Mouse (Mus musculus): Measurements from ENCODE around the gene Slc38a3. TPM values are rescaled to one million over a fixed set of nuclear protein-coding genes. Genes with fewer than 3 reads are reported as not detected.

The Slc38a3 gene
- total and polyA plus RNA-seq, 2 experiments from 2014 or later: 37.6 to 94.5 TPM

- peak; percentile 1; the same call in 1 of the 2 replicates for ATAC-seq (ENCODE audit: low FRiP score)
- H3K9me3 ChIP-seq (ENCODE audit: low read length): no peaks in the 10 kb centered on the region
- H3K4me3 ChIP-seq (ENCODE audit: low read depth, low read length): peak overlapping the region; percentile 80
- H3K9ac ChIP-seq (replicated peaks; ENCODE audit: low read length, poor library complexity, severe bottlenecking): peak overlapping the region; percentile 87
- no peak for TF ChIP-seq CTCF (IDR thresholded peaks at IDR 0.05)
- no peaks in the 10 kb centered on the region for H3K36me3 ChIP-seq (ENCODE audit: insufficient read depth, low read length)
- peak overlapping the region; percentile 98 for H3K4me2 ChIP-seq (ENCODE audit: low read depth, low read length, poor library complexity, severe bottlenecking)
- peaks cover 33% of the 10 kb centered on the region for H3K4me1 ChIP-seq (ENCODE audit: insufficient read depth, low read length)
- under 1% methylated on average over 35 of the region's 35 CpGs for WGBS
- peak overlapping the region; percentile 95 for H3K27ac ChIP-seq (ENCODE audit: low read depth, low read length)
- DNase-seq (ENCODE audit: low spot score): no peak
- H3K27me3 ChIP-seq (ENCODE audit: insufficient read depth, low read length): no peaks in the 10 kb centered on the region
These were observed 34.7 kb downstream of the Slc38a3 start for GRCm38 (mm10) chr9:107634406-107635278.

GRCm38 (mm10) chr9:107633661-107634405 is 35.5 kb downstream of the Slc38a3 start:
- WGBS: under 1% methylated on average over 15 of the region's 15 CpGs
- Histone ChIP-seq H3K27ac (ENCODE audit: low read depth, low read length) (peak overlapping the region; percentile 95), H3K9ac (replicated peaks; ENCODE audit: low read length, poor library complexity, severe bottlenecking) (peak overlapping the region; percentile 87), H3K36me3 (ENCODE audit: insufficient read depth, low read length) (no peaks in the 10 kb centered on the region), H3K4me3 (ENCODE audit: low read depth, low read length) (peak overlapping the region; percentile 80), H3K9me3 (ENCODE audit: low read length) (no peaks in the 10 kb centered on the region), H3K27me3 (ENCODE audit: insufficient read depth, low read length) (no peaks in the 10 kb centered on the region), H3K4me1 (ENCODE audit: insufficient read depth, low read length) (peaks cover 38% of the 10 kb centered on the region), H3K4me2 (ENCODE audit: low read depth, low read length, poor library complexity, severe bottlenecking) (peak overlapping the region; percentile 98)
- DNase-seq (ENCODE audit: low spot score) (no peak), ATAC-seq (ENCODE audit: low FRiP score) (no peak)
- TF ChIP-seq CTCF (IDR thresholded peaks at IDR 0.05): no peak

- no peaks in the 10 kb centered on the region for H3K36me3 ChIP-seq (ENCODE audit: insufficient read depth, low read length)
- peak overlapping the region; percentile 80 for H3K4me3 ChIP-seq (ENCODE audit: low read depth, low read length)
- peak; percentile 70 for DNase-seq (ENCODE audit: low spot score)
- no peaks in the 10 kb centered on the region for H3K9me3 ChIP-seq (ENCODE audit: low read length)
- H3K4me2 ChIP-seq (ENCODE audit: low read depth, low read length, poor library complexity, severe bottlenecking): peak overlapping the region; percentile 98
- peak overlapping the region; percentile 95 for H3K27ac ChIP-seq (ENCODE audit: low read depth, low read length)
- H3K9ac ChIP-seq (replicated peaks; ENCODE audit: low read length, poor library complexity, severe bottlenecking): peak overlapping the region; percentile 87
- peak; percentile 18; the same call in 1 of the 2 replicates for ATAC-seq (ENCODE audit: low FRiP score)
- TF ChIP-seq CTCF (IDR thresholded peaks at IDR 0.05): no peak
- no peaks in the 10 kb centered on the region for H3K27me3 ChIP-seq (ENCODE audit: insufficient read depth, low read length)
- under 1% methylated on average over 33 of the region's 33 CpGs for WGBS
- H3K4me1 ChIP-seq (ENCODE audit: insufficient read depth, low read length): peaks cover 42% of the 10 kb centered on the region
These were observed 36.2 kb downstream of the Slc38a3 start for GRCm38 (mm10) chr9:107633091-107633660.

GRCm38 (mm10) chr9:107632478-107632877 is 36.9 kb downstream of the Slc38a3 start:
- no peak for ATAC-seq (ENCODE audit: low FRiP score)
- H3K4me1 ChIP-seq (ENCODE audit: insufficient read depth, low read length): peaks cover 49% of the 10 kb centered on the region
- WGBS: 13% methylated on average over 6 of the region's 6 CpGs
- H3K9ac ChIP-seq (replicated peaks; ENCODE audit: low read length, poor library complexity, severe bottlenecking): peak overlapping the region; percentile 87
- DNase-seq (ENCODE audit: low spot score): peak; percentile 68
- TF ChIP-seq CTCF (IDR thresholded peaks at IDR 0.05): no peak
- H3K4me3 ChIP-seq (ENCODE audit: low read depth, low read length): peak overlapping the region; percentile 80
- no peaks in the 10 kb centered on the region for H3K36me3 ChIP-seq (ENCODE audit: insufficient read depth, low read length)
- H3K4me2 ChIP-seq (ENCODE audit: low read depth, low read length, poor library complexity, severe bottlenecking): peak overlapping the region; percentile 98
- H3K9me3 ChIP-seq (ENCODE audit: low read length): no peaks in the 10 kb centered on the region
- H3K27ac ChIP-seq (ENCODE audit: low read depth, low read length): peak overlapping the region; percentile 95
- no peaks in the 10 kb centered on the region for H3K27me3 ChIP-seq (ENCODE audit: insufficient read depth, low read length)

- H3K27me3 ChIP-seq (ENCODE audit: insufficient read depth, low read length): no peaks in the 10 kb centered on the region
- TF ChIP-seq CTCF (IDR thresholded peaks at IDR 0.05): no peak
- H3K27ac ChIP-seq (ENCODE audit: low read depth, low read length): peak overlapping the region; percentile 95
- no peaks in the 10 kb centered on the region for H3K36me3 ChIP-seq (ENCODE audit: insufficient read depth, low read length)
- H3K9ac ChIP-seq (replicated peaks; ENCODE audit: low read length, poor library complexity, severe bottlenecking): peak overlapping the region; percentile 87; the same call in 1 of the 2 replicates
- WGBS: 60% methylated on average over 8 of the region's 8 CpGs
- H3K4me1 ChIP-seq (ENCODE audit: insufficient read depth, low read length): peaks cover 51% of the 10 kb centered on the region
- no peaks in the 10 kb centered on the region for H3K9me3 ChIP-seq (ENCODE audit: low read length)
- H3K4me2 ChIP-seq (ENCODE audit: low read depth, low read length, poor library complexity, severe bottlenecking): peak overlapping the region; percentile 98
- peak overlapping the region; percentile 80; the same call in 1 of the 2 replicates for H3K4me3 ChIP-seq (ENCODE audit: low read depth, low read length)
- ATAC-seq (ENCODE audit: low FRiP score): no peak
- DNase-seq (ENCODE audit: low spot score): no peak
These were observed 37.5 kb downstream of the Slc38a3 start for GRCm38 (mm10) chr9:107631861-107632260.

Measured in midbrain, postnatal 0 days (tissue).